Mouse (Mus musculus): ENCODE measurements around the gene Nhlrc1.

DNA sequence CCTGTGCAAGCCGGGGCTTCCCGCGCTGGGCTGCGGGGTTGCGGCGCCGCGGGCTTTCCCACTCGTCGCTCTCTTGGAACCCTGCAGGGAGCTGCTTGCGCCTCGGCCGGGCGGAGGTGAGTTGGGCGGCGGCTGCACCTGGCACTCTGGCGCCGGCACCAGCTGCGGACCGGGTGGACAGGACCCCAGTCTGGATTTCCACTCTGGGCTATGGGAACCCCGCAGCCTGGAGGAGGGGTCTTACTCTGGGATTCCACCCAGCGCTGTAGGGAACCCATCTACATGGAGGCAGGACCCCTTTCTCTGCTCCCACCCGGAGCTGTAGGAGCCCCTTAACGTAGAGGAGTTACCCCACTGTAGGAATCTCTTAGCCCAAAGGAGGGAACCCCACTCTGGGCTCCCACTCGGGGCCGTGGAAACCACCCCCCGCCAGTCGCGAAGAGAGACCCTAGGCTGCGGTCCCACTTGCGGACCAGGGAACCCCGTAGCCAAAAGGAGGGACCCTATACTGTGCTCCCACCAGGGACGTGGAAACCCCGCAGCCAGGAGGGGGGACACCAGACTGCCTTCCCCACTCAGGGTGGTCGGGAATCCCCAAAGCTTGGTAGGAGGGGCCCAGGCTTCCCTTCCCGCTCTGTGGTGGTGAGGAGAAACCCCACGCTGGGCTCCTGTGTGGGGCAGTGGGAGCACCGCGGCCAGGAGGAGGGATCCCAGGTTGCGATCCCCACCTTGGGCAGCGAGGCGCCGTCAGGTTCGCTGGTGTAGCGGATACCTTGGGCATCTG, 29.4 kb upstream of the Nhlrc1 start:
- no peak for TF ChIP-seq MAFK (IDR thresholded peaks at IDR 0.05; ENCODE audit: insufficient read depth, low read depth, low read length)
- no peak for TF ChIP-seq HCFC1 (IDR thresholded peaks at IDR 0.05; ENCODE audit: borderline replicate concordance, insufficient read depth, low read length)
- TF ChIP-seq CHD2 (IDR thresholded peaks at IDR 0.05; ENCODE audit: low read depth, low read length), result no peak

Data from ES-E14 (cell line).